10 mouse cellular contexts compared by ENCODE assay signal in genomic region chr2:62806931-62807330, GRCm38 (mm10).
DNase-seq lines count a peak whose midpoint lies in the region; ATAC-seq and TF ChIP-seq lines count a peak whose summit lies in the region.
"Had no signal": no experiment of that assay in that cellular context is flagged by ENCODE, and none has a peak within 500 bp of the region (broad histone marks: within the 10 kb centered on the region; RNA-seq: fewer than 3 reads in every experiment).

No protein-coding gene starts in this region.

- no peaks in the 10 kb centered on the region for H3K27me3 ChIP-seq in hindbrain, embryonic 15.5 days
- H3K27me3 ChIP-seq in neural tube, embryonic 15.5 days (replicated peaks) = no peaks in the 10 kb centered on the region

- ATAC-seq in hindbrain, embryonic 15.5 days (ENCODE audit: low FRiP score, low read depth) = peak; percentile 42; the same call in 1 of the 2 replicates
- peak; percentile 48; the same call in 1 of the 2 replicates for ATAC-seq in neural tube, embryonic 15.5 days (ENCODE audit: low FRiP score)

- H3K36me3 ChIP-seq in hindbrain, embryonic 15.5 days = no peaks in the 10 kb centered on the region
- H3K36me3 ChIP-seq in neural tube, embryonic 15.5 days = no peaks in the 10 kb centered on the region

- WGBS in hindbrain, embryonic 15.5 days = 75% methylated on average over 3 of the region's 3 CpGs
- 76% methylated on average over 3 of the region's 3 CpGs for WGBS in neural tube, embryonic 15.5 days

- TF ChIP-seq CTCF in gastrocnemius, adult 2 months (IDR thresholded peaks at IDR 0.05) = no peak

- 0 out of 2 replicates have a peak, but pooled peaks cover 10% of the 10 kb centered on the region for H3K4me1 ChIP-seq in hindbrain, embryonic 15.5 days (replicated peaks)
- peaks cover 13% of the 10 kb centered on the region; the same call in 1 of the 2 replicates for H3K4me1 ChIP-seq in neural tube, embryonic 15.5 days

- H3K27ac ChIP-seq in hindbrain, embryonic 15.5 days (replicated peaks) = 0 out of 2 replicates have a peak overlapping the region, but pooled peaks have one; percentile 51
- H3K27ac ChIP-seq in neural tube, embryonic 15.5 days (replicated peaks) = no peak overlapping the region
- no peak overlapping the region for H3K27ac ChIP-seq in gastrocnemius, adult 2 months
- H3K27ac ChIP-seq: kidney, postnatal 0 days had no signal

- intact Hi-C loops in gastrocnemius, postnatal 14 days (cut with DNase I; ENCODE audit: low total_unique reads) = no loop called here
- intact Hi-C loops in gastrocnemius, adult 2 months (cut with DNase I) = no loop called here

- no peak overlapping the region for H3K9ac ChIP-seq in hindbrain, embryonic 15.5 days
- H3K9ac ChIP-seq in neural tube, embryonic 15.5 days (replicated peaks) = no peak overlapping the region

- H3K4me2 ChIP-seq in hindbrain, embryonic 15.5 days = no peak overlapping the region
- no peak overlapping the region for H3K4me2 ChIP-seq in neural tube, embryonic 15.5 days

- peak; percentile 4 for DNase-seq in gastrocnemius, postnatal 10 days
- DNase-seq in gastrocnemius, postnatal 14 days = no peak
- DNase-seq in right cerebral cortex, postnatal 10 days (ENCODE audit: low spot score in 2 of 2) = peak; percentile 43 to 61
- DNase-seq in right cerebral cortex, adult 18-20 months = no peak
- no peak for DNase-seq in yolk sac, embryonic 10.5 days (ENCODE audit: low spot score)
- DNase-seq in gastrocnemius, adult 2 months = no peak
- DNase-seq: cerebellum, adult 8-10 months had no signal

- H3K9me3 ChIP-seq in hindbrain, embryonic 15.5 days = no peaks in the 10 kb centered on the region
- no peaks in the 10 kb centered on the region for H3K9me3 ChIP-seq in neural tube, embryonic 15.5 days (replicated peaks)

- no peak overlapping the region for H3K4me3 ChIP-seq in hindbrain, embryonic 15.5 days
- H3K4me3 ChIP-seq in neural tube, embryonic 15.5 days (replicated peaks) = no peak overlapping the region
- no peak overlapping the region for H3K4me3 ChIP-seq in gastrocnemius, adult 2 months

Comparison
In these comparisons a context has a peak if more than half of its experiments do, and no peak if none do; other contexts are left out.
1. DNase-seq: peak in gastrocnemius, postnatal 10 days (single experiment) and right cerebral cortex, postnatal 10 days (2 of 2); none in gastrocnemius, postnatal 14 days (single experiment), right cerebral cortex, adult 18-20 months (single experiment), yolk sac, embryonic 10.5 days (single experiment) and gastrocnemius, adult 2 months (single experiment).